Mouse (Mus musculus): Measurements from ENCODE around the gene 4930451I11Rik. TPM values are rescaled to one million over a fixed set of nuclear protein-coding genes. Genes with fewer than 3 reads are reported as not detected.

4930451I11Rik gene
- polyA plus RNA-seq, 1 experiment, result not detected

DNA sequence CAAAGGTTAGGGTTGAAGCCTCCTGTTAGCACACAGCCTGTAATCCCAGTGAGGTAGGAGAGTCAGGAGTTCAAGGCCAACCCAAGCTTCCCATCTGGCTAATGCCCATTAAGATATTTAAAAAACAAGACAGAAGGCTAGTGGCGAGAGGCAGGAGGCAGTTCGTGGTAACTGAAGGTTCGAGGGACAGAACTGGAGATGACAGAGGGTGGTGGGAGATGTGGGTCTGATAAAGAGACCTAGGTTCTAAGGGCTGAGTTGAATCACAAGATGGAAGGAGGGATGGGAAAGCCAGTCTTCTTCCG lies 15.6 kb upstream of the 4930451I11Rik start, which contains the start of gene Doc2a:
Gene Doc2a (plus strand): TSS at position 301 of the 305 bp plus-strand sequence.
- peaks cover 6% of the 10 kb centered on the region for H3K4me1 ChIP-seq (replicated peaks; ENCODE audit: control insufficient read depth, insufficient read depth, low read length)
- no peak within 1 kb of the TSS for H3K27ac ChIP-seq (ENCODE audit: control insufficient read depth, insufficient read depth, low read length)
- peaks cover 5% of the 10 kb centered on the region; the same call in 1 of the 2 replicates for H3K36me3 ChIP-seq (ENCODE audit: control insufficient read depth, insufficient read depth, low read length)
- no peak within 1 kb of the TSS for H3K4me3 ChIP-seq (ENCODE audit: control insufficient read depth, insufficient read depth, low read length)
- peaks cover 22% of the 10 kb centered on the region; the same call in 1 of the 2 replicates for H3K27me3 ChIP-seq (ENCODE audit: control insufficient read depth, insufficient read depth, low read length)
- no peak for DNase-seq
- TF ChIP-seq POLR2A (IDR thresholded peaks at IDR 0.05; ENCODE audit: control insufficient read depth, extremely low read depth, insufficient read depth, low read length, poor library complexity) (no peak), CTCF (IDR thresholded peaks at IDR 0.05; ENCODE audit: borderline replicate concordance, control insufficient read depth, extremely low read depth, insufficient read depth, low read length, poor library complexity) (no peak)
- 46% methylated on average over 4 of the region's 4 CpGs for WGBS

DNA sequence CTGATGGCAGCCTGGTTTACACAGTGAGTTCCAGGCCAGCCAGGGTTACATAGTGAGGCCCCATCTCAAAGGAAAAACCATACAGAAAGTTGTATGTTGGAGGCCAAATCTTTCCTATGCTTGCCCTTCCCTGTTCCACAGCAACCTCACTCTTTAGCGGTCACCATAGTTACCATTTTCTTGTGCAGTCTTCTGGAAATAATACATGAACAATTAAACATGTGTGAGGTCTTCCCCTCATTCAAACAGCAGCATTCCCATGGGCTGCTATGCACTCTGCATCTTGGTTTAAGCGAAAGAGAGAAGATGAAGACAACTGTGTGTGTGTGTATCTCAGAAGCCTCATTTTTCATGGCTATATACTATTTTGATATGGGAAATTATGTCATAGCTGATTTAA lies 14.1 kb upstream of the 4930451I11Rik start:
- H3K27ac ChIP-seq (ENCODE audit: control insufficient read depth, insufficient read depth, low read length), result no peak overlapping the region
- DNase-seq, result no peak
- H3K27me3 ChIP-seq (ENCODE audit: control insufficient read depth, insufficient read depth, low read length), result peaks cover 22% of the 10 kb centered on the region; the same call in 1 of the 2 replicates
- no peak for TF ChIP-seq CTCF (IDR thresholded peaks at IDR 0.05; ENCODE audit: borderline replicate concordance, control insufficient read depth, extremely low read depth, insufficient read depth, low read length, poor library complexity)
- no peak for TF ChIP-seq POLR2A (IDR thresholded peaks at IDR 0.05; ENCODE audit: control insufficient read depth, extremely low read depth, insufficient read depth, low read length, poor library complexity)
- H3K4me1 ChIP-seq (replicated peaks; ENCODE audit: control insufficient read depth, insufficient read depth, low read length), result peaks cover 6% of the 10 kb centered on the region
- WGBS, result 93% methylated on average over 2 of the region's 2 CpGs
- no peak overlapping the region for H3K4me3 ChIP-seq (ENCODE audit: control insufficient read depth, insufficient read depth, low read length)
- no peaks in the 10 kb centered on the region for H3K36me3 ChIP-seq (ENCODE audit: control insufficient read depth, insufficient read depth, low read length)

DNA sequence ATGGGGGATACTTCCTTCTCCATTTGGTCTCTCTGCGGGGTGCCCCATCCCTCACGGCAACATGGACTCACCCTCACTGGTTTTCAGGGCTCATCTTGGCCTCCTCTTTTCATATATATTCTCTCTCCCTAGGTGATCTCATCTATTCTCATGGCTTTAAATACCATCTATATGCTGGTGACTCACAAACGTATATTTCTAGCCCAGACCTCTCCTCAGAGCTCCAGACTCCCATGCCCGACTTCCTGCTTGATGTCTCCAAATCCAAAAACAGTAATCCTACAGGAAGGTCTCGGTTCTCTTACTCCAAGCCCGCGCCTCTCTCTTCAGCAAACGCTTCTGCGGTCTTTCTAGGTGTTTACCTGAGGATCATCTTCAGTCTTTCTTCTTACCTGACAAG lies 11.8 kb upstream of the 4930451I11Rik start:
- DNase-seq, result no peak
- 76% methylated on average over 9 of the region's 9 CpGs for whole genome bisulfite sequencing
- Histone ChIP-seq H3K4me1 (replicated peaks; ENCODE audit: control insufficient read depth, insufficient read depth, low read length) (peaks cover 6% of the 10 kb centered on the region), H3K4me3 (ENCODE audit: control insufficient read depth, insufficient read depth, low read length) (no peak overlapping the region), H3K27ac (ENCODE audit: control insufficient read depth, insufficient read depth, low read length) (no peak overlapping the region), H3K36me3 (ENCODE audit: control insufficient read depth, insufficient read depth, low read length) (no peaks in the 10 kb centered on the region), H3K27me3 (ENCODE audit: control insufficient read depth, insufficient read depth, low read length) (peaks cover 15% of the 10 kb centered on the region; the same call in 1 of the 2 replicates)
- TF ChIP-seq POLR2A (IDR thresholded peaks at IDR 0.05; ENCODE audit: control insufficient read depth, extremely low read depth, insufficient read depth, low read length, poor library complexity) (no peak), CTCF (IDR thresholded peaks at IDR 0.05; ENCODE audit: borderline replicate concordance, control insufficient read depth, extremely low read depth, insufficient read depth, low read length, poor library complexity) (no peak)

DNA sequence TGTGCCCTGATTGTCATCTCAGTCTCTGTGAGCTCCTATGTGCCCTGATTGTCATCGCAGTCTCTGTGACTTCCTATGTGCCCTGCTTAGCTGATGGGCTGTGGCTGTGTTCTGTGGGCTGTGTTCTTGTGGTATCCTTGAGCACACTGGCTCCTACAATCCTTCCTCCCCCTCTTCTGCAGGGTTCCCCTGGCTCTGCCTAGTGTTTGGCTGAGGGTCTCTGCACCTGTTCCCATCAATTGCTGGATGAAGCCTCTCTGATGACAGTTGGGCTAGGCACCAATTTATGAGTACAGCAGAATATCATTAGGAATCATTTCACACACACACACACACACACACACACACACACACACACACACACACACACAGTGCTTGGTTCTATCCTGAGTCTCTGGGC lies 1.9 kb upstream of the 4930451I11Rik start:
- WGBS, result 100% methylated on average over 1 of the region's 1 CpGs
- H3K4me3 ChIP-seq (ENCODE audit: control insufficient read depth, insufficient read depth, low read length), result no peak overlapping the region
- DNase-seq, result no peak
- no peaks in the 10 kb centered on the region for H3K27me3 ChIP-seq (ENCODE audit: control insufficient read depth, insufficient read depth, low read length)
- H3K4me1 ChIP-seq (replicated peaks; ENCODE audit: control insufficient read depth, insufficient read depth, low read length), result peaks cover 5% of the 10 kb centered on the region
- no peaks in the 10 kb centered on the region for H3K36me3 ChIP-seq (ENCODE audit: control insufficient read depth, insufficient read depth, low read length)
- H3K27ac ChIP-seq (ENCODE audit: control insufficient read depth, insufficient read depth, low read length), result no peak overlapping the region
- no peak for TF ChIP-seq CTCF (IDR thresholded peaks at IDR 0.05; ENCODE audit: borderline replicate concordance, control insufficient read depth, extremely low read depth, insufficient read depth, low read length, poor library complexity)
- no peak for TF ChIP-seq POLR2A (IDR thresholded peaks at IDR 0.05; ENCODE audit: control insufficient read depth, extremely low read depth, insufficient read depth, low read length, poor library complexity)

DNA sequence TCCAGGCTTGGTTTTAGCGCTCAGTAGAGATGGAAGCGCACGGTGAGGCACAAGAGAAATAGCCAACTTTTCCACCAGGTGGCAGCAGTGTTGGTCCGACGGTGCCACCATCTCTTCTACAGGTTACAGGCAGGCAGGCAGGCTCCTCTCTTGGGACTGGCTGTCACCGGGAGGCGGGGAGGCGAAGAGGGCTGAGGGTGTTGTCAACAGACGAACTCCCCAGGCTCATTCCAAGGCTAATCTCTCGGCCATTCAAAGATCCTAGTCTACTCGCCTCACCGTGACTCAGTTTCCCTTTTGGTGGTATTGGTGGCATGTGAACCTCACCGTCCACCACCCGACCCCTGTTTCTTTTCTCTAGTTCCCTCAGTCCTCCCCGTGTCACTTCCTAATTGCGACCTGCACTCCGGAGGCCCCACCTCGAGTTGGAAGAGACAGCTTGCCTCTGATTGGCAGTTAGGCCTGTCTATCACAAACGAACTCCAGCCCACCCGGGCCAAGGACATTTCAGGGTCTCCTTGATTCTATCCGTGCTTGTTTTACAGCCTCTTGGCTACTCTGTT lies 678 bp upstream of the 4930451I11Rik start:
- Histone ChIP-seq H3K27me3 (ENCODE audit: control insufficient read depth, insufficient read depth, low read length) (no peaks in the 10 kb centered on the region), H3K4me3 (ENCODE audit: control insufficient read depth, insufficient read depth, low read length) (peak overlapping the region; percentile 49), H3K4me1 (replicated peaks; ENCODE audit: control insufficient read depth, insufficient read depth, low read length) (peaks cover 5% of the 10 kb centered on the region), H3K27ac (ENCODE audit: control insufficient read depth, insufficient read depth, low read length) (no peak overlapping the region), H3K36me3 (ENCODE audit: control insufficient read depth, insufficient read depth, low read length) (no peaks in the 10 kb centered on the region)
- TF ChIP-seq CTCF (IDR thresholded peaks at IDR 0.05; ENCODE audit: borderline replicate concordance, control insufficient read depth, extremely low read depth, insufficient read depth, low read length, poor library complexity), result peak; percentile 88
- no peak for TF ChIP-seq POLR2A (IDR thresholded peaks at IDR 0.05; ENCODE audit: control insufficient read depth, extremely low read depth, insufficient read depth, low read length, poor library complexity)
- peak; percentile 81 for DNase-seq
- 4% methylated on average over 21 of the region's 21 CpGs for WGBS

DNA sequence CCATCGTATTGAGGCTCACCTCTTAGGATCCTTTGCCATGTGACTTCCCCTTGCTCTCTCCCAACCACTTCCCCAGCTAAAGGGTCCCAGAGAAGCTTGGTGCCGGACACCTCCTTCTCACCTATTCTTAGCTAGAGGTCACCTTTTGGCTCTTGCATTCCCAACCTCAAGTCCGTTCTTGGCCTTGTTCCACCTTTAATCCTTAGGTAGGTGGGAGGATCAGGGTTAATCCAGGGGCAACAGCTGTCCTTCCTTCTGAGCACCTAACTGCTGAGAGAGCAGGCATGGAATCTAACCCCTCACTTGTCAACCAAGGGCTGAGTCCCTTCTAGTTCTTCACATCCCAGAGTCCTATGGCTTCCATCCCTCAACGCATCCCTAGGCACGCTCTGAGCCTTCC lies 5.5 kb downstream of the 4930451I11Rik start:
- Histone ChIP-seq H3K4me1 (replicated peaks; ENCODE audit: control insufficient read depth, insufficient read depth, low read length) (no peaks in the 10 kb centered on the region), H3K4me3 (ENCODE audit: control insufficient read depth, insufficient read depth, low read length) (no peak overlapping the region), H3K36me3 (ENCODE audit: control insufficient read depth, insufficient read depth, low read length) (no peaks in the 10 kb centered on the region), H3K27me3 (ENCODE audit: control insufficient read depth, insufficient read depth, low read length) (no peaks in the 10 kb centered on the region; the same call in 1 of the 2 replicates), H3K27ac (ENCODE audit: control insufficient read depth, insufficient read depth, low read length) (no peak overlapping the region)
- WGBS, result 74% methylated on average over 5 of the region's 5 CpGs
- no peak for DNase-seq
- TF ChIP-seq CTCF (IDR thresholded peaks at IDR 0.05; ENCODE audit: borderline replicate concordance, control insufficient read depth, extremely low read depth, insufficient read depth, low read length, poor library complexity), result no peak

DNA sequence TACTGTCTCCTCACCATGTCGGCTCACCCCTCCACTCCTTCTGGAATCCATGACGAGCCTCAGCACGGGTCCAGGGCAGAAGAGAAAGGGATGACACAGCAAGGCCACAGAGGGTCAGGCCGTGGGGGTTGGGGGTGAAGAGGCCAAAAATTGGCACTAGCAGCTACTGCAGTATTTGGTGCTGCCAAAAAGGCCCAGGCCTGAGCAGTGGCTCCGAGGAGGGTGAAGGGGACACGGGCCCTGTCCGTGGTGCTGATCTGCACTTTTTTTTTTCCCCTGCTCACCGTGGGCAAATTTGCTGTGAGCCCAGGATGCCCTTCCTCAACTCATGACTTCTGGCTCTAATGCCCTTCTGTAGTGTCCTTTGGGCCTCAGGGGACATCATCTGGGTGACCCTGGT lies 6.0 kb downstream of the 4930451I11Rik start:
- Histone ChIP-seq H3K36me3 (ENCODE audit: control insufficient read depth, insufficient read depth, low read length) (no peaks in the 10 kb centered on the region), H3K27me3 (ENCODE audit: control insufficient read depth, insufficient read depth, low read length) (no peaks in the 10 kb centered on the region; the same call in 1 of the 2 replicates), H3K4me3 (ENCODE audit: control insufficient read depth, insufficient read depth, low read length) (no peak overlapping the region), H3K27ac (ENCODE audit: control insufficient read depth, insufficient read depth, low read length) (no peak overlapping the region), H3K4me1 (replicated peaks; ENCODE audit: control insufficient read depth, insufficient read depth, low read length) (no peaks in the 10 kb centered on the region)
- no peak for DNase-seq
- TF ChIP-seq CTCF (IDR thresholded peaks at IDR 0.05; ENCODE audit: borderline replicate concordance, control insufficient read depth, extremely low read depth, insufficient read depth, low read length, poor library complexity), result no peak
- TF ChIP-seq POLR2A (IDR thresholded peaks at IDR 0.05; ENCODE audit: control insufficient read depth, extremely low read depth, insufficient read depth, low read length, poor library complexity), result no peak
- 28% methylated on average over 8 of the region's 8 CpGs for WGBS
